Mouse (Mus musculus) ZHBTc4 (cell line): ENCODE measurements around the gene Stxbp1.

Experiments
- DNase-seq: peaks from one replicate; pipeline ENCODE4 v3.0.0-alpha.2; 2011; ENCODE audit warnings: low read depth, low spot score

The Stxbp1 gene

DNA sequence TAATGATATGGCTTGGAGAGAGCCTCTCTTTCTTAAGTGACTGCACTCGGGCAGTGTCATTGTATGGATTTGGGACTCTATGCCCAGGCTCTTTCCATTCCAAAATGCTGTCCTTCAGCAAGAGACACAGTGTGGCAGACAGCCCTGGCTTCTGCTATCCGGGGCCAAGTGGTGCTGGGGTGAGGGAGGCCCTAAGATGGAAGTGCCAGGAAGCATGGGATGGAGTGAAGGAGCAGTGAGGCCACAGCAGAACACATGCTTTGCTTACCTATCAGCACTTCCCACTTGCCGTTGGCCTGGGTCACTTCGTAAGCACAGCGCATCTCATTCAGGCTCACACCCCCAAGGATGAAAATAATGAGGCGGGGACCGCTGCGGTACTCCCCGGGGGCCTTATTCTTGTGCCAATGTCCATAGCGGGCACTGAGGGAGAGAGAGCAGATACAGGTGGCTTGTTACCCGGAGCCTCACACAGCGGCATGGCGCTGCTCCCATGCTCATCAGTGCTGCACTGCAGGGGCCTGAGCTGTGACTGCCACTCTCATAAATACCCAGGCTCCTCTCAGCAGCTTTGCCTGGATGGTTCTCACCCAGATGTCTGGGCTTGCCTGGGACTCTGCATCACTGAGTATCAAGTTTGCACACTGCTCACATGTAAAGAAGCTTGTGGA lies 51.2 kb downstream of the Stxbp1 start:
- no peak for DNase-seq

DNA sequence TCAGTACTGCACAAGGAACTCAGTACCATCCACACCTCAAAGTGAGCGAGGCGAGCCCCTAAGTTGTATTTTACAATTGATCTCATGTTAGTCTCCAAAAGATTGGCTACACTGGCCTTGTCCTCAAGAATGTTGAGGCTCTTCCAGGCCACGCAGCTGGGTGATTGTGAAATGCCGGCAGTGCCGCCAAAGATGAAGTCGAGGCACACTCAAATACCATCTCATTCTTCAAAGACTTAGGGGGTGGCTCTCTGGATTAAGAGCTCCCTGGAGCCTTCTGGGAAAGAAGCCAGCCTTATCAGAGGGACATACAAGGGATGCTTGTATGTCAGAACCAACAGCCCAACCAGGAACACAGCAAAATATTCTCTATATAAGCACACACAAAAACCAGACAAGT lies 55.7 kb downstream of the Stxbp1 start:
- DNase-seq: no peak

DNA sequence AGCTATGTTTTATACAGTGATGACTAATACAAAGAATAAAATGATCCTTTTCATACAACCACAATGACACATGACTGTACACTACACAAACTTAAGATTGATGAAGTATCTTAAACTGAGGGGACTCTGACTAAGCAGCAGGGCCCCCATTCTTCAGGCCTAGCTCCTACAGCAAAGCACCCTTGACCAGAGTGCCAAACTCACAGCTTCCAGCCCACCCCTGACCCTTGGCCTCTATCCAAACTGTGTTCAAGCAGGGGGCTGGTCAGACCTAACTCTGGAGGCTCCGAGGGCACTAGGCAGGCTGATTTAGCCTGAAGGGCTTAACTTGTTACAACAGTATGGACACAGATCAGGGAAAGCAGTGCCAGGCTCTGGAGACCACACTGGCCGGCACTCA lies 58.5 kb downstream of the Stxbp1 start:
- DNase-seq: no peak

DNA sequence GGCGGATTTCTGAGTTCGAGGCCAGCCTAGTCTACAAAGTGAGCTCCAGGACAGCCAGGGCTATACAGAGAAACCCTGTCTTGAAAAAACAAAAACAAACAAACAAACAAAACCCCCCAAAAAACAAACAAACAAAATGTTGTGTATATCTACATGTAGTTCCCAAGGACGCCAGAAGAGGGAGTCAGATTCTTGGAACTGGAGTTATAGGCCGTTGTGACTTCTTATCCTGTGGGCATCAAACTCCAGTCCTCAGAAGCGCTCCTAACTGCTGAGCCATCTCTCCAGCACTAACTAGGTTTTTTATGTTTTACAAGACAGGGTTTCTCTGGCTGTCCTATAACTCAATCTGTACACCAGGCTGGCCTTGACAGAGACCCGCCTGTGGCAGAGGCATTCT lies 59.9 kb downstream of the Stxbp1 start:
- peak; percentile 62 for DNase-seq

DNA sequence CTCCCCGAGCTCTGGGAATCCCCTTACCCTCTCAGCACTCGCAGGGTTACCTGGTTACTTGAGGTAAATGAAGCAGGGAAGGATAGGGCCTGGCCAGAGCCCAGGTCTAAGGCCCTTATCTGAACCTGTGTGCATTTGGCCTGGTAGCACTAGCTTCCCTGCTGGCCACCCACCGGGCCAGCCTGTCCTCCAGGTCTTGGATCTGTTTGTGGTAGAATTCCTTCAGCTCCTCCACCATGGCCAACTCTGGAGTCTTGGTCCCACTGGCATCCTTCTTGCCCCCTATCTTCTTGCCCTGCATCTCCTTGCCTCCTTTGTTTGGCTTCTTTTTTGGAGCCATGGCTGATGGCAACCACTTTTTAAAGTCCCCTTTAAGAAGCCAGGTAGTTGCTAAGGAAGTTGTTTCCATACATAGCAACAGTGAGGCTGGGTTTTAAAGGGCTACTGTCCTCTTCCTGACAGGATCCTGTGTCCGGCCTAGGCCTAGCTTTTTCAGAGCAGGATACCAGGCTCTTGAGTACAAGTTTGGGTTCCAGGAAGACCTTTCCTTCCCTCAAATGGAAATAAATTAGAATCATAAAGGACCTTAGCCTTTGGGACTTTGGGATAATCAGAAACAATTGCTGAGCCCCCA lies 62.9 kb downstream of the Stxbp1 start, which contains the start of gene Cfap157:
Gene Cfap157, minus strand, starts transcription at position 381 of the 634 bp plus-strand sequence.
- DNase-seq: peak; percentile 47

DNA sequence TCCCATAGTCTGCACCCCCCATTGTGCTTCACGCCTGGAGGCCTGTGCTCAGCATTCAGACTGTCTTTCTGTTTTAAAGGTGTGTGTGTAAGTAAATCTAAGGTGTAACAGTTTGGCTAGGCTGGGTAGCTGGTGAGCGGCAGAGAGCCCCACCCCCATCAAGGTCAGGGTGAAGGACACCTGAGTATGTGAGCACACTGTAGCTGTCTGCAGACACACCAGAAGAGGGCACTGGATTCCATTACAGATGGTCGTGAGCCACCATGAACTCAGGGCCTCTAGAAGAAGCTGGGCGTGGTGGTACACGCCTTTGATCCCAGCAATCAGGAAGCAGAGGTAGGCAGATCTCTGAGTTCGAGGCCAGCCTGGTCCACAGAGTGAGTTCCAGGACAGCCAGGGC lies 65.3 kb downstream of the Stxbp1 start:
- peak; percentile 75 for DNase-seq

DNA sequence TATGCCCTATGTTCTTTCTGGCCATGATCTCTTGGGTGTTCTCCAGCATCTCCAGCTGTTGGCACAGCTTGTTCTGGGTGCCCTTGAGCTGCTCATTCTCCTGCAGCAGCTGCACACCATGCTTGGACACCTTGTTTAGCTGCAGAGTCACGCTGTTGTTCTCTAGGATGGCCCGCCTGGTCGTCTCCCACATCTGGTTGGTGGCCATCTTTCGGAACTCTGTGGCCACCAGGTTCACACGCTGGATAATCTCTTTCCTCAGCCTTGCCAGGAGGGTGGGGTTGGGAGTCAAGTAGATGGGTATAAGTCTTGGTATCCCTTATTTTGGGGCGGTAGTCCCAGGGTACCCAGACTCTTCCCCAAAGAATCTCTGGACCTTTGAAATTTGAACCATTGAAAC lies 67.3 kb downstream of the Stxbp1 start:
- no peak for DNase-seq

DNA sequence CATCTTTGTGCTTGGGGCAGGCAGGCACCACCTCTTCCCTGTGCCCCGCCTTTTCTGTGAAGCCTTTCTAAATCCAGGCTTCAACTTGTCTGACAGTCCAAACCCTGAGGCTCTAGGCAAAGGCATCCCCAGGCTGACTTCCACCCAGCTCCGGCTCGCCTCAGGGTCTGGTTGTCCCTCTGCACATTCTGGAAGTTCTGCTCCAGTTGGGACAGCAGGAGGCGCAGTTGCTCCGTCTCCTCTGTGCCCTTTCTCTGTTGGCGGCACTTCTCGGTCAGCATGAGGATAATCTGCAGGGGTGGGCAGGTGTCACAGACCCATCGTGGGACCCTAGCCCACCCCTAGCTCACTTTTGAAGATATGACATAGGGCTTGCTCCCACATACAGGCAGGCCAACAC lies 67.9 kb downstream of the Stxbp1 start:
- DNase-seq: peak; percentile 90

DNA sequence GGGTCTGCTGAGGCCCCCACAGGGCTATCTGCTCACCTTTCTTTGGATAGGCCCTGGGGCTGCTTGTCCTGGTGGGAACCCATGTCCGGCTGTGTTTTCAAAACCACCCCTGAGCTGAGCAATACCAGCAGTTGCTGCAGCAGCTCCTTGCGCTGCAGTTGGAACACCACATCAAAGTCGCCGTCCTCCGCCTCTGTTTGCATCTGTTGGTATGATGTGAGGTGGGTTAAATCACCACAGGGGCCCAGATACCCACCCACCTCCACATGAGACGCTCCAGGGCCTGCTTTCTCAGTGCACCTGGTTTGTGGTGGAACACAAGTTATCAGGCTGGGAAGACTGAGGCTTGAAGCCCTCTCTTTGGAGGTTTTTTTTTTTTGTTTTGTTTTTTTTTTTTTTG lies 69.0 kb downstream of the Stxbp1 start:
- no peak for DNase-seq

DNA sequence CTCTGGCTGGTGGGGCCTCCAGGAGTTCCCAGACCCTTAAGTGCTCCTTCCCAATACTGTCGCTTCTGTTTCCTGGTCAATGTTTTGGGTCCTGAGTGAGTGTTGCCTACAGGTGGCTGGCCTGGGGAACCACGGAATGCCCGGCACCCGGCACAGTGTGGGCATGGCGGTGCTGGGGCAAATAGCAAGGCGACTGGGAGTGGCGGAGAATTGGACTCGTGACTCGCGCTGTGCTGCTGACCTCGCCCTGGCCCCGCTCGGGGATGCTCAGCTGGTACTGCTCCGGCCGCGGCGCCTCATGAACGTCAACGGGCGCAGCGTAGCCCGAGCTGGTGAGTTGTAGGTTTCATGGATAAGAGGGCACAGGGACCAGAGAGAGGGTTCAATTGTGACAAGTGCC lies 70.9 kb downstream of the Stxbp1 start:
- peak; percentile 44 for DNase-seq

DNA sequence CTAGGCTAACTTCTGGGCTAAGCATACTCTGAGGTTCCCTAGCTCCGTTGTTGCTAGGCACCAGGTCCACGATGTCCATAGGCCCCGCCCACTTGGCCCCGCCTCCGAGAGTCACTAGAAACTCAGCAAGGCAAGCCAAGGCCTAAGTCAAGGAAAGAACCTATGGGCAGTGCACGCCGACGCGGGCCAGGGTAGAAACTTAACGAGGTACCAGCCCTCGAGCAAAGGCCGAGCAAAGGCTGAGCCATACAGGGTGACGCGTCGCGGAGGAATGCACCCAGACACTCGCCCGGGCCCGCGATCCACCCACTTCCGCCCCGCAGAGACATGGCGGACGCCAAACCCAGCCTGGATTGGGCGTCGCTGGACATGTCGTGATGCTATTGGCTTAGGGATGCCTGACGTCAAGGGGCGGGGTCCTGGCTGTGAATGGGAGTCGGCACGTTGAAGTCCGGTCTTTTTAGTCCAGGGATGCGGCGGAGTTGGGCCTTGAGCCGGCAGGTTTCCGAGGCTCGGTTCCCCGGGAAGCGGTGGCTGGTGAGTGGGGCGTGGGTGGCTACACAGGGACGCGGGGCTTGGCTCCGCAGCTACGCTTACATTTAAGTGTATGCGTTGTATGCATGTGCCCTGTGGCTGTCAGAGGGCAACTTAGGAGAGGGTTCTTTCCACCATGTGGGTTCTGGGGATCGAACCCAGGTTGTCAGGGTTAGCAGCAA lies 71.5 kb downstream of the Stxbp1 start, which contains the start of the genes Ttc16 and Ptrh1:
Gene Ttc16, minus strand, starts transcription at position 275 of the 716 bp plus-strand sequence.
Gene Ptrh1, plus strand, starts transcription at position 428 of the 716 bp plus-strand sequence.
- peak; percentile 99 for DNase-seq

DNA sequence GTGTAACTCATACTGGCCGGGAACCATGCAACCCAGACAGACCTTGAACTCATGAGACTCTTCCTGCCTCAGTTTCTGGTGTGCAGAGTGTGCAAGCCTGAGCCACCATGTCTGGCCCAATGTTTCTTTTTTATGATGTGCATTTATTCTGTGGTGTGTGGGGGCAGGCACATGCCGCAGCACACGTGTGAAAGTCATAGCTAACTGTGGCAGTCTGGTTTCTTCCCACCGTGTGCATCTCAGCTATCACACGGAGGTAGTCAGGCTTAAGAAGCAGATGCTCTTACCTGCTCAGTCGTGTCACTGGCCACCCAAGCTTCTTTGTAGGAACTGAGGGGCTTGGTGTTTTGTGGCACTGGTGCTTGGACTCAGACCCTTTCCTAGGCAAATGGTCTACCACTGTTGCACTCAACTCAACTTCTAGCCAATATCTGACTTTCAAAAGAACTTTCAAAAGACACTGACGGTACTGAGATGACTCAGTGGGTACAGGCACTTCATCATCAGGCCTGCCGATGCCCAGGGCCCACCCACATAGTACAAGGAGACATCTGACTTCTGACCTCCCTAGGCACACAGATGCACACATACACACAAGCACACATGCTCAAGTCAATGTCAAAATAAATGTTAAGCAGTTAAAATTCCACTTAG lies 74.3 kb downstream of the Stxbp1 start:
- DNase-seq: no peak

DNA sequence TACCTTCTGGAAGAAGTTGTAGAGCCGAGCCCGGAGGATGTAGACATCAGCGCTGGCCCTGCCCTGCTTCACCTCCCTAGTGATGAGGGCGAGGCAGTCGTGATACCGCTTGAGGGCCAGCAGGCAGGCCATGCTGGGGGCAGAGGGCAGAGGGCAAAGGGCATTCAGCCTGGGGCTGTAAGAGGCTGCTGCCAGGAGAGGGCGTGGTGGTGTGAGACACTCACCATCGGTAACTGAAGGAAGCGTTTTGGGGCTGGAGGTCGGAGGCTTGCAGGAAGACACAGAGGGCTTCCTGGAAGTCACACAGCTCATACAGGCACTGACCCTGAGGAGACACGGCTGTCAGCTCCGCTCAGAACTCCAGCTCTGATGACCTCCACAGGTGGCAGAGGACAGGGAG lies 75.2 kb downstream of the Stxbp1 start:
- peak; percentile 61 for DNase-seq

DNA sequence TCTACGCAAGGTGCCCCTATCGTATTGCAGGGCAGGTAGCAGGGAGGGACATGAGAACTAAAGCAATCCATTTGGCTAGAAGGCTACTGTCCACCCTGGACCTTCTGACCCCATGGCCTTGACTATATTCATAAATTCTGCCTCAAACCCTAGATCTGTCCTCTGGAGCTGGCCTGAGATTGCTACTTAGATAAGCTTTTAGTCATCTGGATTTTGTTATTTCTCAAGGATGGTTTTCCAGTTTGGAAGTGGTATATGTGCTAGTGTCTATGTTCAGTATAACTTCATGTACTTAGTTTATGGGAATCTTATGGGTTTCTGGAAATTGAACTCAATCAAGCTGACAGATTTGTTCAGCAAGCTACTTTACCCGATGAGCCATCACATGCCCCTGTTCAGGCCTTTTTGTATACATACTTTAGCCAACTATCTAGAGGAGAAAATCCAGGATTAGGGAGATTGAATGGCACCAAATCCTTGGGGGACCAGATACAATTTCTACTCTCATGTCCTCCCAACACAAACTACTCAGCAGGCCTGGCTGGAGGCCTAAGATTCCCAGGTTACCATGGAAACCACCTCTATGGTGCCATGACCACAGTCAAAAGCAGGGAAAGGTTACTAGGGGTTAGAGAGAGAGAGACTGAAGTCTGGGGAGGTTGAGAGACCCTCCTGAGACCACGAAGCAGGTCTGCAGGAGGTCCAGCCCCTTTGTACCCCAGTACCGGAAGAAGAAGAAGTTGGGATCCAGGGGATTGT lies 77.5 kb downstream of the Stxbp1 start:
- DNase-seq: no peak

DNA sequence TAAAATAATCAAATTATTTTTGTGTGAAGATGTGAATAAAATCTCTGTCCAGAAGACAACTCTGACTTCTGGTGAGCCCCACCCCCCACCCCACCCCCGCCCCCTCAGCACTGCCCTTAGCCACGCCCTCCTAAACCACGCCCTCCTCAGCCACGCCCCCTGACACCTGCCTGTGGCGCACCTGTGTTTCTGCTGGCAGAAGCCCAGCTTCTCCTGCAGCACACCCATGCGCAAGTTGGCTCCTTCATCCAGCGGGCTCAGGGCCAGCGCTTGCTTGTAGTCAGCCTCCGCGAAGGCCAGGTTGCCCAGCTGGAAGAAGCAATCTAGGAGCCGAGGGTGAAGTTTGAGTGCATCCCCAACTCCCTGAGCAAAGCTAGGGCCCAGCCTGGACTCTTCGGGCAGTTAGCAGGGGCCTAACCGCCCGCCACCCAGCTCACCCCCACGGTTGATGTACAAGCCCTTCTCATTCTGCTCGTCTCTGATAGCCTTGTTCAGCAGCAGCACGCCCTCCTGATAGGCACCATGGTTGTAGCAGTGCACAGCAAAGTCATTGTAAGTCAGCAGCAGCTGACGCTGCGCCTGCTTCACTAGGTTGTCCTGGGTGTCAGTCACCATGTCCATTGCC lies 78.3 kb downstream of the Stxbp1 start:
- peak; percentile 43 for DNase-seq

DNA sequence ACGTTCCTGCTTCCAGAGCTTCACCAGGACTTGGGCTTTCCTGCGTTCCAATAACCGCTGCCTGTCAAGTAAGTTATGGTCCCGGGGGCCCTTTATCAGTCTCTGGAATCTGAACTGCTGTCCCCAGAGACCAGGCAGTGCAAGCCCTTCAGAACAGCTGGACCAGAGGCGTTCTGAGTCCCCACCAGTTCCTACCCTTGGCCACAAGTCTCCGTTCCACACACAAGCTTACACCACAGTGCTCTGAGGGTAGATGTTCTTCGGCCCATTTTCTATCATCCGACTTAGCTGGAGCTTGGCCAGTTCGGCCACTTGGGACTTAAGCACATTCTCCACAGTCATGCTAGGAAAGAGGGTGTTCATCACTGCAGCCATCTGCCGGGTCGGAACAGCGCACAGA lies 79.8 kb downstream of the Stxbp1 start:
- DNase-seq: no peak

DNA sequence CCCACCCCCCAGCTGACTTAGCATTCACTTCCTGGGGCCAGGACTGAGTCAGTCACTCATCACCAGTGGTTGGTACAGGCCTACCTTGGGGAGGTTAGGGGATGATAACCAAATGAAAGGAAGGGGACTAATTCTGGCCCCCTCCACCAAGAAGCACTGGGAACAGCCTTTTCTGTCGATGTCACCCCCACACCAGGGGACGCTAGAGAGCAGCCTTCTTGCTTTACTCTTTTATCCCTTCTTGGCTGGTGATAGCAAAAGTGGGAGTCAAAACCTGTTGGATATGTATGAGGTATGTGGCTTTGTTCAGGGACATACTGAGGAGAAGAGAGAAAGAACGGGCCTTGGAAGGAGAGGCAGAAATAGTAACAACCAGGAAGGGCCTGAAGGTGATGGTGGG lies 83.7 kb downstream of the Stxbp1 start:
- no peak for DNase-seq

DNA sequence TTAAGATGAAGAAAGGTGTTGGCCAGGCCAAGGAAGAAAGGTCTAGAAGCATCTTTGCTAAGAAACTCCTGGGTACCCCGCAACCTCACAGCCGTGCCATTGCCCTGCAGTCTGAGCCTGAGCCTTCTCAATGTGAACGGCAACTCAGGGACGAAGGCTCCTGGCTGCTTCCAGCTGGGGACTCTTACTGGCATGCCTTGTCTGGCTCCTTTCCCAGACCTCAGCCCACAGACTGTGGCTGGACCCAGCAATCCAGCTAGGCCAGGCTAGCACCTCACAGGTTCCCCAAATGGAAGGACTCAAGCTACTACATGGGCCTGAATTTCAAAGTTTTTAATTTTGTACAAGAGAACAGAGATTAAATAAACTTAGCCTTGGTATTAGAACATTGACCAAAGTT lies 85.2 kb downstream of the Stxbp1 start:
- no peak for DNase-seq

DNA sequence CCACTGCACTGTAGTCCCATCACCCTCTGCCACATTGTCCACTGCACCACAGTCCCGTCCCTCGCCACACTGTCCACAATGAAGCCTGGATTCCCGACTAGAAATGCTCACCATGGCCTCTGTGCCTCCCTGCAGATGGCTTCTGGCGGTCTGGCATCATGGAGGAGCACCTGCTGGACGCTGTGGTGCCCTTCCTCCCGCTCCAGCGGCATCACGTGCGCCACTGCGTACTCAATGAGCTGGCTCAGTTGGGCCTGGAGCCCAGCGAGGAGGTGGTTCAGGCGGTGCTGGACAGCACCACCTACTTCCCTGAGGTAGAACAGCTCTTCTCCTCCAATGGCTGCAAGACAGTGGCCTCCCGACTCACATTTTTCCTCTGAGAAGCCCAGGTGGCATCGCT lies 85.7 kb downstream of the Stxbp1 start:
- DNase-seq: no peak

DNA sequence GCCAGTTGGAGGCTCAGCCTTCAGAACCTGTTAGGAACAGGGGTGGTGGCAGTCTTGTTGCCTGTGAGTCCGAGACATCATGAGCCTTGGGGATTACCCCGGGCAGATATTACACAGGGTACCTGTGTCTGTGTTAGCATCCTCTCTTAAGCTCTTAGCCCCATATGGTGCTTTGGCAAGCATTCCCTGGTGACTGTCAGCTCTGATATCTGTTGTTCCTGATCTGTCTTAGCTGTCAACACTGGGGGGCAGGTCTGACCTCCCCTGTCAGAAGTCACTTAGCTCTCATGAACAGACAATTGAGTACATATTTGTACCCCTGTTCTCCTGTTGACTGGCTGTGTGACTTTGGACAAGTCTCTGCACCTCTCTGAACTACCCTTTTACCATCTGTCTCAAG lies 88.0 kb downstream of the Stxbp1 start:
- no peak for DNase-seq

DNA sequence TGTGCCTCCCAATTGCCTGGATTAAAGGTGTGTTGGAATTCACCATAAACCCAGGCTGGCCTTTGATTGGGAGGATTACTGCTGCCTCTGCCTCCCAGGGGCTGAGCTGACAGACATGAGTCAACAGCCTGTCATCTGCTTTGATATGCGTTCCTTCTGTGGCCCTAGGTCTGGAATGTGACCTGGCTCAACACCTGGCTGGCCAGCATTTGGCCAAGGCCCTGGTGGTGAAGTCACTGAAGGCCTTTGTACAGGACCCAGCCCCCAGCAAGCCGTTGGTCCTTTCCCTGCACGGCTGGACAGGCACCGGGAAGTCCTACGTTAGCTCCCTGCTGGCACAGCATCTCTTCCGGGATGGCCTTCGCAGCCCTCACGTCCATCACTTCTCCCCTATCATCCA lies 88.5 kb downstream of the Stxbp1 start:
- no peak for DNase-seq
